Comparison of ENCODE assay signal across 10 mouse cellular contexts in genomic region chr2:38784396-38784795, GRCm38 (mm10).
DNase-seq lines count a peak whose midpoint lies in the region; ATAC-seq and TF ChIP-seq lines count a peak whose summit lies in the region.
"Had no signal": no experiment of that assay in that cellular context is flagged by ENCODE, and none has a peak within 500 bp of the region (broad histone marks: within the 10 kb centered on the region; RNA-seq: fewer than 3 reads in every experiment).

No protein-coding gene starts in this region.

- H3K4me2 ChIP-seq in heart, embryonic 16.5 days (ENCODE audit: low read depth, low read length), result peak overlapping the region; percentile 4; the same call in 1 of the 2 replicates
- H3K4me2 ChIP-seq in liver, embryonic 16.5 days (ENCODE audit: low read depth, low read length), result no peak overlapping the region

- DNase-seq in heart, adult 8-10 months (ENCODE audit: low spot score), result no peak
- DNase-seq in adrenal gland, postnatal 36 days, result peak; percentile 29 to 42
- peak; percentile 76 for DNase-seq in kidney, adult 2 months
- DNase-seq in ovary, adult 18-20 months (ENCODE audit: low spot score), result no peak
- no peak for DNase-seq in right cerebral cortex, postnatal 10 days (ENCODE audit: low spot score in 2 of 2)
- no peak for DNase-seq in thymus, postnatal 25 days

- no peak for TF ChIP-seq CTCF in kidney, adult 2 months (conservative IDR thresholded peaks at IDR 0.05; ENCODE audit: insufficient read depth, insufficient read length, low read depth, low read length)

- no peaks in the 10 kb centered on the region for H3K27me3 ChIP-seq in heart, embryonic 16.5 days (ENCODE audit: control insufficient read depth, insufficient read depth, low read length)
- H3K27me3 ChIP-seq in kidney, adult 2 months (replicated peaks; ENCODE audit: control insufficient read depth, insufficient read depth, low read length), result no peaks in the 10 kb centered on the region
- no peaks in the 10 kb centered on the region for H3K27me3 ChIP-seq in liver, embryonic 16.5 days (ENCODE audit: control insufficient read depth, insufficient read depth, low read depth, low read length)

- no peak overlapping the region for H3K27ac ChIP-seq in heart, embryonic 16.5 days (ENCODE audit: low read length)
- peak overlapping the region; percentile 4; the same call in 1 of the 2 replicates for H3K27ac ChIP-seq in kidney, adult 2 months (ENCODE audit: insufficient read depth, low read depth, low read length)
- no peak overlapping the region for H3K27ac ChIP-seq in liver, embryonic 16.5 days (ENCODE audit: low read length)
- H3K27ac ChIP-seq: layer of hippocampus, adult 2 months; macrophage had no signal

- peaks cover 2% of the 10 kb centered on the region; the same call in 1 of the 2 replicates for H3K4me1 ChIP-seq in heart, embryonic 16.5 days (ENCODE audit: control insufficient read depth, insufficient read depth, low read length)
- peaks cover 6% of the 10 kb centered on the region; the same call in 1 of the 2 replicates for H3K4me1 ChIP-seq in kidney, adult 2 months (ENCODE audit: control insufficient read depth, insufficient read depth, low read length)
- peaks cover 9% of the 10 kb centered on the region for H3K4me1 ChIP-seq in liver, embryonic 16.5 days (ENCODE audit: control insufficient read depth, low read depth, low read length)

- H3K9ac ChIP-seq in heart, embryonic 16.5 days (ENCODE audit: low read length), result no peak overlapping the region
- H3K9ac ChIP-seq in liver, embryonic 16.5 days (ENCODE audit: low read depth, low read length), result no peak overlapping the region

- no peak for TF ChIP-seq POLR2A in kidney, adult 2 months (IDR thresholded peaks at IDR 0.05; ENCODE audit: low read depth, low read length)

- H3K36me3 ChIP-seq in heart, embryonic 16.5 days (ENCODE audit: control insufficient read depth, insufficient read depth), result no peaks in the 10 kb centered on the region
- no peaks in the 10 kb centered on the region for H3K36me3 ChIP-seq in kidney, adult 2 months (ENCODE audit: control insufficient read depth, insufficient read depth, low read length)
- no peaks in the 10 kb centered on the region for H3K36me3 ChIP-seq in liver, embryonic 16.5 days (ENCODE audit: control insufficient read depth, insufficient read depth)

- no peaks in the 10 kb centered on the region for H3K9me3 ChIP-seq in heart, embryonic 16.5 days (replicated peaks; ENCODE audit: control insufficient read depth, low read length)
- no peaks in the 10 kb centered on the region for H3K9me3 ChIP-seq in liver, embryonic 16.5 days (replicated peaks; ENCODE audit: control insufficient read depth, low read length)

- H3K4me3 ChIP-seq in heart, embryonic 16.5 days (ENCODE audit: low read length), result no peak overlapping the region
- H3K4me3 ChIP-seq in kidney, adult 2 months (ENCODE audit: insufficient read depth, low read depth, low read length), result no peak overlapping the region
- H3K4me3 ChIP-seq in liver, embryonic 16.5 days (ENCODE audit: low read depth, low read length), result peak overlapping the region; percentile 36
- H3K4me3 ChIP-seq: layer of hippocampus, adult 2 months had no signal

- no peak for ATAC-seq in heart, embryonic 16.5 days (replicated peaks; ENCODE audit: extremely low read depth, insufficient read depth, low FRiP score)
- ATAC-seq in liver, embryonic 16.5 days (ENCODE audit: low read depth), result peak; percentile 89

- 30% methylated on average over 11 of the region's 11 CpGs for WGBS in heart, embryonic 16.5 days
- 41% methylated on average over 11 of the region's 11 CpGs for WGBS in kidney, adult 2 months
- WGBS in liver, embryonic 16.5 days (ENCODE audit: insufficient replicate concordance), result 41% methylated on average over 11 of the region's 11 CpGs

Comparison
In these comparisons a context has a peak if more than half of its experiments do, and no peak if none do; other contexts are left out.
1. DNase-seq: peak in adrenal gland, postnatal 36 days (2 of 2) and kidney, adult 2 months (single experiment); none in heart, adult 8-10 months (single experiment), ovary, adult 18-20 months (single experiment), right cerebral cortex, postnatal 10 days (0 of 2) and thymus, postnatal 25 days (single experiment).